Mouse (Mus musculus): ENCODE results near the gene Dennd1c. TPM values are rescaled to one million over a fixed set of nuclear protein-coding genes. Genes with fewer than 3 reads are reported as not detected.
A peak's percentile ranks its signal among the peaks of the same experiment; 100 is the strongest.

Dennd1c gene
- polyA plus RNA-seq, 1 experiment, result 5.4 TPM

DNA sequence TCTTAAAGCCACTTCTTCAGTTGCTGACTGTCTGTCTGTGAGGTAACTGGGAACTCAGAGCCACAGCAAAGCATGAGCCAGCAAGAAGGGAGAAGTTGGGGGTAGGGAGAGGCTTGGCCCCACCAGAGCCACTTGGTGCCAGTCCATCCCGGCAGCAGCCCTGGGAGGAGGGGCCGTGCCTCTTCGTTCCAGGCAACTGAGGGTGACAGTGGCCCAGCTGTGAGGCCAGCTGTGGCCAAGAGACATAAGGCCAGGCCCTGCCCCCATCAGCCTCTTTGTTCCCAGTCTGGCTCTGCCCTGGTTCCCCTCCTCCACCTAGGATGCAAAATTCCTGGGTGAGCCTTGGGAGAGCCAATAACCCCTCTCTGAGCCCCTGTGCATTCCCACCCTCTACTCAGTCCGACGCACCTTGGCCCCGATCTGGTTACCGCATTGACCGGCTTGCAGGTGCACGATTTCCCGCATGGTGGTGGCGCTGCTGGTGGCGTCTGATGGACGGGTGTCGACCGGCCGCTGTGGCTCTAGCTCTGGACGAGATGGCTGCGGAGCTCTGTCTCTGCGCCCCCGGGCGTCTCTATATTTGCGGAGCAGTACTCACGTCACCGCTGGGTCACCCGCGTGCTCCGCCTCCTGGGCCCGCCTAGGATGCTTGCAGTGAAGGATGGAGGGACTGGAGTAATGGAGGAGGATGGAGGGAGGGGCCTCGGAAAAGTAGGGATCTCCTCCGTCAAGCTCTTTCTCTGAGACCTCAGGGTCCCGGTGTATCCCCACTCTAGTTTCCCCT, 8.9 kb upstream of the Dennd1c start, which contains the start of gene Tubb4a:
Gene Tubb4a, minus strand, starts transcription at position 734 of the 784 bp plus-strand sequence.
- DNase-seq (ENCODE audit: low read depth), result peak; percentile 92
- TF ChIP-seq CTCF (IDR thresholded peaks at IDR 0.05; ENCODE audit: borderline replicate concordance, extremely low read depth, insufficient read depth, insufficient read length) (no peak), POLR2A (IDR thresholded peaks at IDR 0.05; ENCODE audit: borderline replicate concordance, extremely low read depth, insufficient read depth, insufficient read length, poor library complexity, severe bottlenecking) (peak; percentile 69; the same call in 1 of the 2 replicates)

DNA sequence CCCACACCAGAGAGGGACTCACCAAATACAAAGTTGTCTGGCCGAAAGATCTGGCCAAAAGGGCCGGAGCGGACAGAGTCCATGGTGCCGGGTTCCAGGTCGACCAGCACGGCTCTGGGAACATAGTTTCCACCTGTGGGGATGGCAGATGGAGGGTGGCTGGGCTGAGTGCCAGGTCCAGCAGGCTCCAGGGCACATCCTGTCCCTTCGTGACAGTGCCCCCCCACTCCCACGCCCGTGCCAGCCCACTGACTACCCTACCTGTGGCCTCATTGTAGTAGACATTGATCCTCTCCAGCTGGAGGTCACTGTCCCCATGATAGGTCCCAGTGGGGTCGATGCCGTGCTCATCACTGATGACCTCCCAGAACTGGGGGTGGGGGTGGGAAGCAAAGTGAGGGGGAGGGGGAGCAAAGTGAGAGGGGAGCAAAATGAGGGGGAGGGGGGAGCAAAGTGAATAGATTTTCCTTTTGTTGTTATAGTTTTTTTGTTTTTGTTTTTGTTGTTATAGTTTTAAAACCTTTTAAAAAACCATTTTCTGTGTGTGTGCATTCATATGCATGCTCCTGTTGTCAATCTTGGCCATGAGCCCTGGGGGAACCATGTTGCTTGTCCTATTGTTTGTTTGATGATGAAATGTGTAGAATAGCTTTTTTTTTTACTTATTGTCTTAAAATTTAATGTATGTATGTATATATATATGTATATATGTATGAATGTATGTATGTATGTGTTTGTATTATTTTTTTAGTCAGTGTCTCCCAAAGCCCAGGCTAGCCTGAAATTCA, 7.8 kb upstream of the Dennd1c start:
- DNase-seq (ENCODE audit: low read depth), result no peak
- TF ChIP-seq POLR2A (IDR thresholded peaks at IDR 0.05; ENCODE audit: borderline replicate concordance, extremely low read depth, insufficient read depth, insufficient read length, poor library complexity, severe bottlenecking) (no peak), CTCF (IDR thresholded peaks at IDR 0.05; ENCODE audit: borderline replicate concordance, extremely low read depth, insufficient read depth, insufficient read length) (no peak)

DNA sequence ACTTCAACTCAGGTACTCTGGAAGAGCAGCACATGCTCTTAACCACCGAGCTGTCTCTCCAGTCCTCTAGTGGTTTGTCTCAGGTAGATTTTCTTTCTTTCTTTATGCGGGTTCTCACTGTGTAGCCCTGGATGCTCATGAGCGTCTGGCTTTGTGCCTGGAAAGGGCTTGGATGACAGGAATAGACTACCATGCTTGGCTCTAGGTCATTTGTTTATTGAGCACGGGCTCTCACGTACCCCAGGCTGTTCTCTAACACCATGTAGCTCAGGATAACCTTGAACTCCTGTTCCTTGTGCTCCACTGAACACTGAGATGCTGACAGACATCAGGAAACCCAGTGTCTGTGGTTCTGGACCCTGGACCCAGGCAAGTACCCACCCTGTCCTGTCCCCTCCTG, 4.2 kb upstream of the Dennd1c start:
- TF ChIP-seq POLR2A (IDR thresholded peaks at IDR 0.05; ENCODE audit: borderline replicate concordance, extremely low read depth, insufficient read depth, insufficient read length, poor library complexity, severe bottlenecking) (no peak), CTCF (IDR thresholded peaks at IDR 0.05; ENCODE audit: borderline replicate concordance, extremely low read depth, insufficient read depth, insufficient read length) (no peak)
- no peak for DNase-seq (ENCODE audit: low read depth)

DNA sequence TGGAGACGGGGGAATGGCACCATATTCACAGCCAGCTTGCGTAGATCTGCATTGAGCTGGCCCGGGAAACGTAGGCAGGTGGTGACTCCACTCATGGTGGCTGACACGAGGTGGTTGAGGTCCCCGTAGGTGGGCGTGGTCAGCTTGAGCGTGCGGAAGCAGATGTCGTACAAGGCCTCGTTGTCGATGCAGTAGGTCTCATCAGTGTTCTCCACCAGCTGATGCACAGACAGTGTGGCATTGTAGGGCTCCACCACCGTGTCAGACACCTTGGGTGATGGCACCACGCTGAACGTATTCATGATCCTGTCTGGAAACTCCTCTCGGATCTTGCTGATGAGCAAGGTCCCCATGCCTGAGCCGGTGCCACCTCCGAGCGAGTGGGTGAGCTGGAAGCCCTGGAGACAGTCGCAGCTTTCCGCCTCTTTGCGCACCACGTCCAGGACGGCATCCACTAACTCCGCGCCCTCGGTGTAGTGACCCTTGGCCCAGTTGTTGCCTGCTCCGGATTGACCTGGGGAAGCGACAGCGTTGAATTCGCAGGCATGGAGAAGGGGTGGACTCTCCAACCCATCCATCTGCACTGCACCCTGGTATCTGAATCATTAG, 3.0 kb upstream of the Dennd1c start:
- TF ChIP-seq CTCF (IDR thresholded peaks at IDR 0.05; ENCODE audit: borderline replicate concordance, extremely low read depth, insufficient read depth, insufficient read length) (no peak), POLR2A (IDR thresholded peaks at IDR 0.05; ENCODE audit: borderline replicate concordance, extremely low read depth, insufficient read depth, insufficient read length, poor library complexity, severe bottlenecking) (no peak)

DNA sequence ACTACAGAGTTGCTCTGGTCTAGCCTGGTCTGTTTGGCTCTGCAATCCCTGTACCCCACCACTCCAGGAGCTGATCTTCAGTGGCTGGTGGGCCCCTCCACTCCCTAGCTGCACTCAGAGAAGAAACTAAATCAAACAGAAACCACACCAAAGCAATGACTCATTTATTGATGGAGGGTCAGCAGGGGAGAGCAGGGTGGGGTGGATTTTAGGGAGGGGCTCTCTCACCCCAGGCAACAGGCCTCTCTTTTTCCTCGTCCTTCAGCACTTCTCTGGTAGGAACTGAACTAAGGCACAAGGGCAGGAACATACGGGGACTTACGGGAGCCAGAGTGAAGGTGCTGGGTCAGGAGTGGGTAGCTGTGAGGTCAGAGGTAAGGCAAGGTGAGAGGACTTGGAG, 1.6 kb upstream of the Dennd1c start:
- no peak for DNase-seq (ENCODE audit: low read depth)
- TF ChIP-seq CTCF (IDR thresholded peaks at IDR 0.05; ENCODE audit: borderline replicate concordance, extremely low read depth, insufficient read depth, insufficient read length) (no peak), POLR2A (IDR thresholded peaks at IDR 0.05; ENCODE audit: borderline replicate concordance, extremely low read depth, insufficient read depth, insufficient read length, poor library complexity, severe bottlenecking) (no peak)

More for the DNA sequence above, 3.0 kb upstream of the Dennd1c start:
- no peak for DNase-seq (ENCODE audit: low read depth)

DNA sequence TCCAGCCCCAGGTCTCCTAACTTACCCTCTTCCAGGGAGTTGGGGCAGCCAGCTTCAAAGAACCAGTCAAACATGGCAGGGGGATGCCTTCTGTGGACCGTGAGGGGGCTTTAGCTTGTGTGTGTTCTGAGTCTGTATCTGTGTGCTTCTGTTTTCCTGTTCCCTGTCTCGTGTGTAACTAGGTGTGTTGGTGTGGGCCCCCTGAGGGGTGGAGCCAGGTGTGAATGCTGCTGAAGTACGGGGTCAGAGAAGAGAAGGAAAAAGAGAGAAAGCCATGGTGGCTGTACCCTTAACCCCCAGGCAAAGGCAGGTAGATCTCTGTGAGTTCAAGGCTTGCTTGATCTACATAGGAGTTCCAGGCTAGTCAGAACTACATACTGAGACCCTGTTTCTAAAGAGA, 1.4 kb downstream of the Dennd1c start:
- no peak for DNase-seq (ENCODE audit: low read depth)

DNA sequence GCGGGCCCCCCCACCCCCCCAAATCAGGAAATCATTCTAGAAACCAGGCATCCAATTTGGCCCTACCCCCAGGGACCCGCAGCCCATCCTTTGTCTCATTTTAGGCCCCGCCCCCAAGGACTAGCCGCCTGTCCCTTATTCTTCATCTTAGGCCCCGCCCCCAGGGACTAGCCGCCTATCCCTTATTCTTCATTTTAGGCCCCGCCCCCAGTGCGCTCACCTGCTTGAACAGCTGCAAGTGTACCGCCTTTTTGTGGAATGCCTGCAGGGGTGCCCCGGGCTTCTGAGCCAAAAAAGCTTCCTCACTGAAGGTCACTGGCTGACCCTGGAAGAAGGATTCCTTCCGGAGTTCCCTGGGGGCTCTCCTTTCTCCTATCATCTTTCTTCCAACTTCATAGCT, 7.6 kb downstream of the Dennd1c start:
- peak; percentile 75 for DNase-seq (ENCODE audit: low read depth)
- TF ChIP-seq CTCF (IDR thresholded peaks at IDR 0.05; ENCODE audit: borderline replicate concordance, extremely low read depth, insufficient read depth, insufficient read length), result no peak

More for the DNA sequence above, 1.4 kb downstream of the Dennd1c start:
- TF ChIP-seq POLR2A (IDR thresholded peaks at IDR 0.05; ENCODE audit: borderline replicate concordance, extremely low read depth, insufficient read depth, insufficient read length, poor library complexity, severe bottlenecking) (no peak), CTCF (IDR thresholded peaks at IDR 0.05; ENCODE audit: borderline replicate concordance, extremely low read depth, insufficient read depth, insufficient read length) (no peak)

DNA sequence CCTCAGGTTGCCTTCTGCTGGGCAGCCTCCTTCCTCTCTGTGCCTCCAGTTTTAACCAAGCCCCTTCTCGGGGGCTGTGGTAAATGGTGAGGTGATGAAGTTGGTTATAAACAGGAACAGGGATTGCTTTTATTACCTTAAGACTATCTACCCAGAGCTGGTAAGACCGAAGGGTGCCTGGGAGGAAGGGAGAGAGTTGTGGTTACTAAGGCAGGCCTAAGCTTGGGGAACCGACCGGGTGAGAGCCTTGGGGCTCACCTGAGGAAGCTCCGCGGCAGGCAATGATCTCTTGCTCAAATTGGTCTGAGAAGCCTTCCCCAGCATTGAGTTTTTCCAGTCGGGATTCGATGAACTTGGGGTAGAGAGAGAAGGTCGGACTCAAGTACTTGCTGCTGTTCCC, 8.0 kb downstream of the Dennd1c start:
- DNase-seq (ENCODE audit: low read depth), result no peak
- TF ChIP-seq POLR2A (IDR thresholded peaks at IDR 0.05; ENCODE audit: borderline replicate concordance, extremely low read depth, insufficient read depth, insufficient read length, poor library complexity, severe bottlenecking) (no peak), CTCF (IDR thresholded peaks at IDR 0.05; ENCODE audit: borderline replicate concordance, extremely low read depth, insufficient read depth, insufficient read length) (no peak)

DNA sequence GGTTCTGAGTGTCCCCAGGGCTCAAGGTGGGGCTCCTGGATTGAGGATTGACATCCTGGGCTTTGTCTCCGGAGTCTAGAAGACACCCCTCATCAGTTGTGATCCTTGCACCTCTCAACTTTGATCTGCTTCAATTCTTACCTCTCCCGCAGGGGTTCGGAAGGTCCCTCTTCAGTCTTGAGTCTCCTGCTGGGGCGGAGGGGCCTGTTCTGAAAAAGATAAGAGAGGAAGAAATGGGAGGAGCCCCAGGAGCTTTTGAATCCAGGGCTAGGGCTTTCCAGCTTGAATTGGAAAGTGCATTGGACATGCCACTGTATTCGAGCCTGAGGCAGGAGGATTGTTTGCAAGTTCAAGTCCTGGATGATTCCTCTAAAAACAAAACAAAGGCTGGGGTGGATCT, 11.4 kb downstream of the Dennd1c start:
- no peak for DNase-seq (ENCODE audit: low read depth)
- TF ChIP-seq CTCF (IDR thresholded peaks at IDR 0.05; ENCODE audit: borderline replicate concordance, extremely low read depth, insufficient read depth, insufficient read length), result no peak
- TF ChIP-seq POLR2A (IDR thresholded peaks at IDR 0.05; ENCODE audit: borderline replicate concordance, extremely low read depth, insufficient read depth, insufficient read length, poor library complexity, severe bottlenecking), result no peak

DNA sequence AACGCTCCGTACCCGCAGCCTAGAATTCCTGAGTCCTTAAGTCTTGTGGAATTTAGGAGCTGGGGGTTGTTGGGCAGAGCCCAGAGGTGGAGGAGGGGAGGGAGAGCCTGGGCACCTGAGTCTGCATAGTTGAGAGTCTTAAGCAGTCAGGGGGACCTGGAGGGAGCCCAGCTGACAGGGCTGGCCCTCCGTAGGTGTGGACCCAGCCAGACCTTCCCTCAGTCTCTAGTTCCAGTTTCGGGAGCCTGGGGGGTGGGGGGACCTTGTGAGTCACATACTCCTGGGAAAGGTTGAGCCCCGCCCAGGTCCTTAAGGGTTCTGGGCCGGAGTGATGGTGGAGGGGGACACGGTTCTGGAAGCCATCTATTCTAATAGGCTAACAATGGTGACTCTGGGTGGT, 15.3 kb downstream of the Dennd1c start:
- TF ChIP-seq POLR2A (IDR thresholded peaks at IDR 0.05; ENCODE audit: borderline replicate concordance, extremely low read depth, insufficient read depth, insufficient read length, poor library complexity, severe bottlenecking), result no peak
- no peak for TF ChIP-seq CTCF (IDR thresholded peaks at IDR 0.05; ENCODE audit: borderline replicate concordance, extremely low read depth, insufficient read depth, insufficient read length)

DNA sequence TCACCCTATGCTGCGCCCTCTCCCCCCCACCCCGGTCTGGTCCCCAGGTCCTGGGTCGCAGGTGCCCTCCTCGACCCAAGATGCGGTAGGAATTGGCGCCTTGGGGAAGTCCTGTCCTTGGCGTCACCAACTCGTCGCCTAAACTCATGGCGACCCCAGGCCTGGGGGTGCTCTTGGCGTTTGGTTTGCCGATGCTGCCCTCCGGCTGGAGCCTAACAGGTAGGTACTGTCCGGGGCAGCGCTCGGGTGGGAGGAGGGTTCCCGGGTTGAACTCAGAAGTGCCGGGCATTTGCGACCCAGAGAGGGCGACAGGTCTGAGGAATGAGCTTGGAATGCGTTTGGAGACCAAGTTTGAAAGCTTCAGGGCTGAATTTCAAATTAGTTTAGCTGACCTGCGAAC, 15.8 kb downstream of the Dennd1c start:
- TF ChIP-seq CTCF (IDR thresholded peaks at IDR 0.05; ENCODE audit: borderline replicate concordance, extremely low read depth, insufficient read depth, insufficient read length) (no peak), POLR2A (IDR thresholded peaks at IDR 0.05; ENCODE audit: borderline replicate concordance, extremely low read depth, insufficient read depth, insufficient read length, poor library complexity, severe bottlenecking) (no peak)
- no peak for DNase-seq (ENCODE audit: low read depth)

More for the DNA sequence above, 15.3 kb downstream of the Dennd1c start:
- DNase-seq (ENCODE audit: low read depth), result no peak

Data from brain, embryonic 14.5 days (tissue).